18 mouse cellular contexts compared by ENCODE assay signal in the genomic region with DNA sequence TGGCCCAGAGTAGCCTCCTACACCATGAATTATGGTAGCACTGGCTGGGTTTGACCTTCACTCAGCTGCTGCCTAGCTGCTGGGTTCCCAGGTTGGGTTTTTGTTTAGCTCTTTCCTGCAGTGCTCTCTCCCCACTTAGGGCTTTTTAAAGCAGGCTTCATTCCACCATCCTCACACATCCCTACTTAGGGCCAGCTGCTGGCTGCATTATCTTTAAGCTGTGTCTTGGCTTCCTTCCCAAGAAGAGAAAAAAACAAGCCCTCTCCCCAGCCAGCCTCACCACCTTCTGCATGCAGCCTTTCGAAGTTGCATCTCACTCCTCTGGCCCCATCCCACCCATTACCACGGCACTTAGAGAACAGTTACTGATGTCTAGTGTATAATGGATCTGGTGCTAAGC. TPM values are rescaled to one million over a fixed set of nuclear protein-coding genes. Genes with fewer than 3 reads are reported as not detected.
DNase-seq lines count a peak whose midpoint lies in the region; ATAC-seq and TF ChIP-seq lines count a peak whose summit lies in the region.
"Had no signal": no experiment of that assay in that cellular context is flagged by ENCODE, and none has a peak within 500 bp of the region (broad histone marks: within the 10 kb centered on the region; RNA-seq: fewer than 3 reads in every experiment).

No protein-coding gene starts in this region.

- peaks cover 20% of the 10 kb centered on the region for H3K4me1 ChIP-seq in kidney, embryonic 16.5 days (ENCODE audit: insufficient read depth, low read length)
- H3K4me1 ChIP-seq in forebrain, postnatal 0 days (ENCODE audit: insufficient read depth), result peaks cover 17% of the 10 kb centered on the region

- peak; percentile 47 for ATAC-seq in frontal cortex, adult (ENCODE audit: low TSS enrichment)
- ATAC-seq in kidney, embryonic 16.5 days (ENCODE audit: low FRiP score, low TSS enrichment), result no peak
- ATAC-seq in forebrain, postnatal 0 days, result 0 out of 2 replicates have a peak, but pooled peaks have one; percentile 6

- H3K27me3 ChIP-seq in kidney, embryonic 16.5 days (ENCODE audit: insufficient read depth, low read length), result peaks cover 40% of the 10 kb centered on the region
- peaks cover 10% of the 10 kb centered on the region for H3K27me3 ChIP-seq in forebrain, postnatal 0 days (ENCODE audit: insufficient read depth, low read length)

- DNase-seq in frontal cortex, postnatal 36 days (ENCODE audit: low spot score in 2 of 2), result no peak
- DNase-seq in kidney, postnatal 25 days, result no peak
- DNase-seq in MN1 (ENCODE audit: low spot score), result peak; percentile 74
- DNase-seq in forebrain, postnatal 0 days, result no peak
- DNase-seq in layer of hippocampus, adult 8-10 months (ENCODE audit: low spot score in 2 of 2), result no peak
- no peak for DNase-seq in kidney, adult 9 months
- DNase-seq: adrenal gland, postnatal 10 days; retina, postnatal 1 day; thymus, adult 18-20 months had no signal

- 26% methylated on average over 2 of the region's 2 CpGs for WGBS in kidney, embryonic 16.5 days
- WGBS in forebrain, postnatal 0 days, result 14% methylated on average over 2 of the region's 2 CpGs

- TF ChIP-seq CTCF in forebrain, postnatal 0 days (IDR thresholded peaks at IDR 0.05; ENCODE audit: low read depth), result no peak

- H3K27ac ChIP-seq in kidney, embryonic 16.5 days (ENCODE audit: low read length), result no peak overlapping the region
- H3K27ac ChIP-seq in forebrain, postnatal 0 days (ENCODE audit: low read depth, low read length), result no peak overlapping the region
- H3K27ac ChIP-seq: hindbrain, embryonic 12.5 days; liver, embryonic 15.5 days had no signal

- H3K4me2 ChIP-seq in kidney, embryonic 16.5 days (replicated peaks; ENCODE audit: low read depth, low read length), result no peak overlapping the region
- no peak overlapping the region for H3K4me2 ChIP-seq in forebrain, postnatal 0 days (ENCODE audit: low read depth)
- H3K4me2 ChIP-seq: hindbrain, embryonic 12.5 days; liver, embryonic 15.5 days had no signal

- no peaks in the 10 kb centered on the region for H3K9me3 ChIP-seq in kidney, embryonic 16.5 days (ENCODE audit: low read length)
- H3K9me3 ChIP-seq in forebrain, postnatal 0 days (ENCODE audit: low read length), result no peaks in the 10 kb centered on the region
- H3K9me3 ChIP-seq: hindbrain, embryonic 12.5 days; liver, embryonic 15.5 days had no signal

- H3K4me3 ChIP-seq in kidney, embryonic 16.5 days (ENCODE audit: low read length), result no peak overlapping the region
- H3K4me3 ChIP-seq in forebrain, postnatal 0 days (ENCODE audit: low read depth, low read length), result no peak overlapping the region
- H3K4me3 ChIP-seq: hindbrain, embryonic 12.5 days; liver, embryonic 15.5 days; myocyte had no signal

- 0 out of 2 replicates have a peak overlapping the region, but pooled peaks have one; percentile 7 for H3K9ac ChIP-seq in kidney, embryonic 16.5 days (replicated peaks; ENCODE audit: low read length)
- H3K9ac ChIP-seq in forebrain, postnatal 0 days, result no peak overlapping the region
- H3K9ac ChIP-seq: hindbrain, embryonic 12.5 days; liver, embryonic 15.5 days had no signal

- peaks cover 6% of the 10 kb centered on the region; the same call in 1 of the 2 replicates for H3K36me3 ChIP-seq in kidney, embryonic 16.5 days (ENCODE audit: insufficient read depth, low read length)
- no peaks in the 10 kb centered on the region for H3K36me3 ChIP-seq in forebrain, postnatal 0 days (ENCODE audit: insufficient read depth)
- H3K36me3 ChIP-seq: hindbrain, embryonic 12.5 days; liver, embryonic 15.5 days had no signal

RNA-seq across cellular contexts. Expression of a gene that starts 2.9 kb away (rescaled TPM):
- 52.0 and 52.1 TPM in 2 replicates for polyA plus RNA-seq in kidney, embryonic 16.5 days (2015; fragmentation: Nextera tagmentation; extraction: Ambion mirVana)
- total RNA-seq in forebrain, postnatal 0 days (2014; rRNA removed), result 112 and 116 TPM in 2 replicates
- 29.1 and 31.4 TPM in 2 replicates for polyA plus RNA-seq in forebrain, postnatal 0 days (2015; fragmentation: Nextera tagmentation; extraction: Ambion mirVana)
- total RNA-seq in layer of hippocampus, adult 8-10 months (2022), result 100 to 1,000 TPM; 463 to 479 (median 474) TPM

RNA-seq across cellular contexts. Expression of a gene that starts 33.0 kb away (rescaled TPM):
- polyA plus RNA-seq in kidney, embryonic 16.5 days (2015; fragmentation: Nextera tagmentation; extraction: Ambion mirVana), result 0.27 and 0.71 TPM in 2 replicates
- not detected in 2 replicates for total RNA-seq in forebrain, postnatal 0 days (2014; rRNA removed)
- not detected in 2 replicates for polyA plus RNA-seq in forebrain, postnatal 0 days (2015; fragmentation: Nextera tagmentation; extraction: Ambion mirVana)
- total RNA-seq in layer of hippocampus, adult 8-10 months (2022), result not detected
- total RNA-seq: adrenal gland, postnatal 10 days; gastrocnemius, adult 18-20 months; left cerebral cortex, postnatal 10 days had no signal
- polyA plus RNA-seq: spleen, adult 2 months had no signal

RNA-seq across cellular contexts. Expression of a gene that starts 45.8 kb away (rescaled TPM):
- polyA plus RNA-seq in kidney, embryonic 16.5 days (2015; fragmentation: Nextera tagmentation; extraction: Ambion mirVana), result 12.3 and 14.9 TPM in 2 replicates
- total RNA-seq in forebrain, postnatal 0 days (2014; rRNA removed), result 1.4 and 2.0 TPM in 2 replicates
- polyA plus RNA-seq in forebrain, postnatal 0 days (2015; fragmentation: Nextera tagmentation; extraction: Ambion mirVana), result 2.9 TPM in 2 replicates
- 1 to 10 TPM; 2.5 to 2.8 (median 2.7) TPM for total RNA-seq in layer of hippocampus, adult 8-10 months (2022)

RNA-seq across cellular contexts. Expression of a gene that starts 46.5 kb away (rescaled TPM):
- 1,159 and 1,184 TPM in 2 replicates for polyA plus RNA-seq in kidney, embryonic 16.5 days (2015; fragmentation: Nextera tagmentation; extraction: Ambion mirVana)
- 74.2 and 75.5 TPM in 2 replicates for total RNA-seq in forebrain, postnatal 0 days (2014; rRNA removed)
- polyA plus RNA-seq in forebrain, postnatal 0 days (2015; fragmentation: Nextera tagmentation; extraction: Ambion mirVana), result 121 and 162 TPM in 2 replicates
- total RNA-seq in layer of hippocampus, adult 8-10 months (2022), result 10 to 100 TPM; 21.4 to 27.8 (median 24.1) TPM

RNA-seq across cellular contexts. Expression of a gene that starts 51.5 kb away (rescaled TPM):
- polyA plus RNA-seq in kidney, embryonic 16.5 days (2015; fragmentation: Nextera tagmentation; extraction: Ambion mirVana), result 0.11 and 0.19 TPM in 2 replicates
- total RNA-seq in forebrain, postnatal 0 days (2014; rRNA removed), result 4.0 and 7.0 TPM in 2 replicates
- polyA plus RNA-seq in forebrain, postnatal 0 days (2015; fragmentation: Nextera tagmentation; extraction: Ambion mirVana), result 1.1 and 1.3 TPM in 2 replicates
- total RNA-seq in layer of hippocampus, adult 8-10 months (2022), result 10 to 100 TPM; 27.0 to 29.9 (median 29.1) TPM
- total RNA-seq: gastrocnemius, adult 18-20 months had no signal
- polyA plus RNA-seq: kidney, embryonic 14.5 days; liver, embryonic 15.5 days had no signal
